Mouse (Mus musculus): ENCODE data around the gene Gli1.

- TF ChIP-seq GATA1 (IDR thresholded peaks at IDR 0.05; ENCODE audit: low read length) (no peak), TAL1 (IDR thresholded peaks at IDR 0.05; ENCODE audit: low read length) (no peak)
Measured at GRCm38 (mm10) chr10:127323131-127323855, 18.5 kb downstream of the Gli1 start.
